ENCODE assay signal across 9 mouse cellular contexts in the genomic region with DNA sequence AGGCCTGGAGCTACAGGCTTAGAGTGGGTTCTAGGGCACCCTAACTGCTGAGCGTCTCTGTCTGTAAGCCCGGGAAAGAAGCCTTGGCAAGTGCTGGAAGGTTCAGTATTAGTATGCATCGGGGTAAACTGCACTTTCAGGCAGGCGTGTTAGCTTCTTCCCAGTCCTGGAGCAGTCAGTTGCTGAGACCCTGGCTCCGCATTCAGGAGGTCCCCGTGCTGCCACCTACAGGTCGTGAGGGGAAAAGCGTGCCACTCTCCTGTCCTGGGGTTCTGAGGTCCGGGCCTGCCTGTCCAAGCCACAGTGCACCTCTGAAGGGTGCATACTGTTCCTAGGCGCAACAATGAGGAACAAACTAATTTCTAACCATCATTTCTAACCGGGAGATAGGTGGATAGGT. TPM values are rescaled to one million over a fixed set of nuclear protein-coding genes. Genes with fewer than 3 reads are reported as not detected.
DNase-seq lines count a peak whose midpoint lies in the region; ATAC-seq and TF ChIP-seq lines count a peak whose summit lies in the region.
"Had no signal": no experiment of that assay in that cellular context is flagged by ENCODE, and none has a peak within 500 bp of the region (broad histone marks: within the 10 kb centered on the region; RNA-seq: fewer than 3 reads in every experiment).

No protein-coding gene starts in this region.

- no peaks in the 10 kb centered on the region for H3K79me3 ChIP-seq in C2C12 (ENCODE audit: low read depth)

- no peak overlapping the region for H3ac ChIP-seq in C2C12 (ENCODE audit: control insufficient read depth, insufficient read length, low read depth)

- WGBS in forebrain, embryonic 10.5 days, result 8% methylated on average over 11 of the region's 11 CpGs
- WGBS in heart, postnatal 0 days, result 7% methylated on average over 11 of the region's 11 CpGs
- 7% methylated on average over 11 of the region's 11 CpGs for WGBS in lung, adult 2 months

- no peaks in the 10 kb centered on the region for H3K79me2 ChIP-seq in C2C12 (ENCODE audit: control insufficient read depth, insufficient read depth)

- H3K36me3 ChIP-seq in C2C12 (ENCODE audit: control insufficient read depth, insufficient read depth), result no peaks in the 10 kb centered on the region
- H3K36me3 ChIP-seq in forebrain, embryonic 10.5 days (replicated peaks), result no peaks in the 10 kb centered on the region
- no peaks in the 10 kb centered on the region for H3K36me3 ChIP-seq in heart, postnatal 0 days (replicated peaks; ENCODE audit: control insufficient read depth, insufficient read depth, low read length)
- H3K36me3 ChIP-seq: embryonic facial prominence, embryonic 13.5 days had no signal

- TF ChIP-seq EP300 in heart, postnatal 0 days (IDR thresholded peaks at IDR 0.05; ENCODE audit: low read depth), result no peak

- H3K9me3 ChIP-seq in forebrain, embryonic 10.5 days, result no peaks in the 10 kb centered on the region
- no peaks in the 10 kb centered on the region for H3K9me3 ChIP-seq in heart, postnatal 0 days (replicated peaks; ENCODE audit: control insufficient read depth, low read length)
- H3K9me3 ChIP-seq: embryonic facial prominence, embryonic 13.5 days had no signal

- peak; percentile 70 for DNase-seq in forebrain, embryonic 10.5 days (ENCODE audit: extremely low spot score, low spot score)
- DNase-seq in heart, postnatal 0 days (ENCODE audit: low spot score), result peak; percentile 85
- DNase-seq in kidney, postnatal 36 days, result peak; percentile 77 to 86
- DNase-seq in lung, adult 2 months, result peak; percentile 54
- DNase-seq in testis, postnatal 10 days (ENCODE audit: low spot score), result peak; percentile 86

- TF ChIP-seq POLR2A in bone marrow macrophage, adult 2 months (IDR thresholded peaks at IDR 0.05; ENCODE audit: borderline replicate concordance, low read depth, low read length), result no peak
- no peak for TF ChIP-seq POLR2A in lung, adult 2 months (IDR thresholded peaks at IDR 0.05; ENCODE audit: borderline replicate concordance, extremely low read depth, low read depth, low read length)

- no peaks in the 10 kb centered on the region for H3K27me3 ChIP-seq in C2C12 (ENCODE audit: control insufficient read depth, insufficient read depth, insufficient read length)
- H3K27me3 ChIP-seq in forebrain, embryonic 10.5 days (ENCODE audit: poor library complexity, severe bottlenecking), result peaks cover 37% of the 10 kb centered on the region; the same call in 1 of the 2 replicates
- H3K27me3 ChIP-seq in heart, postnatal 0 days (ENCODE audit: control insufficient read depth, insufficient read depth, low read length), result no peaks in the 10 kb centered on the region

- no peak overlapping the region for H3K4me3 ChIP-seq in C2C12 (ENCODE audit: insufficient read depth, poor library complexity, severe bottlenecking)
- H3K4me3 ChIP-seq in bone marrow macrophage, adult 2 months (ENCODE audit: insufficient read depth, low read length), result no peak overlapping the region
- H3K4me3 ChIP-seq in forebrain, embryonic 10.5 days, result no peak overlapping the region
- no peak overlapping the region for H3K4me3 ChIP-seq in heart, postnatal 0 days (ENCODE audit: low read depth, low read length)
- no peak overlapping the region for H3K4me3 ChIP-seq in lung, adult 2 months (replicated peaks; ENCODE audit: extremely low read depth, low read depth, low read length)
- H3K4me3 ChIP-seq: embryonic facial prominence, embryonic 13.5 days had no signal

- no peak overlapping the region for H3K27ac ChIP-seq in bone marrow macrophage, adult 2 months (ENCODE audit: insufficient read depth, low read depth, low read length)
- H3K27ac ChIP-seq in forebrain, embryonic 10.5 days, result no peak overlapping the region
- H3K27ac ChIP-seq in heart, postnatal 0 days (ENCODE audit: low read depth), result no peak overlapping the region
- H3K27ac ChIP-seq: embryonic facial prominence, embryonic 13.5 days had no signal

- TF ChIP-seq CTCF in C2C12 (IDR thresholded peaks at IDR 0.05; ENCODE audit: control insufficient read depth, insufficient read depth, insufficient read length), result peak; percentile 90
- peak; percentile 68; the same call in 1 of the 2 replicates for TF ChIP-seq CTCF in bone marrow macrophage, adult 2 months (IDR thresholded peaks at IDR 0.05; ENCODE audit: low read depth, low read length)
- TF ChIP-seq CTCF in heart, postnatal 0 days (IDR thresholded peaks at IDR 0.05; ENCODE audit: low read depth), result peak; percentile 93
- peak; percentile 85 for TF ChIP-seq CTCF in lung, adult 2 months (IDR thresholded peaks at IDR 0.05; ENCODE audit: insufficient read depth, low read length)

- ATAC-seq in heart, postnatal 0 days (ENCODE audit: insufficient read depth, low read depth), result peak; percentile 71
- peak; percentile 33; the same call in 1 of the 2 replicates for ATAC-seq in neutrophil, adult 5-6 weeks (ENCODE audit: extremely low read depth, insufficient number of reproducible peaks, low FRiP score, poor library complexity, severe bottlenecking)

- H3K4me2 ChIP-seq in heart, postnatal 0 days (ENCODE audit: low read depth, low read length), result no peak overlapping the region
- H3K4me2 ChIP-seq: embryonic facial prominence, embryonic 13.5 days had no signal

- H3K4me1 ChIP-seq in bone marrow macrophage, adult 2 months (ENCODE audit: control insufficient read depth, insufficient read depth, low read length), result no peaks in the 10 kb centered on the region
- H3K4me1 ChIP-seq in forebrain, embryonic 10.5 days, result 0 out of 2 replicates have a peak, but pooled peaks cover under 1% of the 10 kb centered on the region
- no peaks in the 10 kb centered on the region for H3K4me1 ChIP-seq in heart, postnatal 0 days (ENCODE audit: control insufficient read depth, insufficient read depth)
- no peaks in the 10 kb centered on the region for H3K4me1 ChIP-seq in lung, adult 2 months (ENCODE audit: control insufficient read depth, insufficient read depth, low read length)

- no peak overlapping the region for H3K9ac ChIP-seq in heart, postnatal 0 days (replicated peaks; ENCODE audit: low read depth, low read length)
- H3K9ac ChIP-seq: embryonic facial prominence, embryonic 13.5 days had no signal

TF ChIP-seq in C2C12, 6 proteins besides CTCF, POLR2A, EP300 and RAD21:
- no peak for TF ChIP-seq MAX (IDR thresholded peaks at IDR 0.05)
- TF ChIP-seq MYOD1 (IDR thresholded peaks at IDR 0.05; ENCODE audit: control insufficient read depth, insufficient read length, low read depth), result no peak
- TF ChIP-seq FOSL1 (IDR thresholded peaks at IDR 0.05; ENCODE audit: insufficient read depth, low read length, poor library complexity, severe bottlenecking), result no peak
- TF ChIP-seq MYOG (IDR thresholded peaks at IDR 0.05; ENCODE audit: control insufficient read depth, extremely low read depth, insufficient read length), result no peak
- TF ChIP-seq CEBPB (IDR thresholded peaks at IDR 0.05; ENCODE audit: low read depth), result no peak
- no peak for TF ChIP-seq USF1 (IDR thresholded peaks at IDR 0.05; ENCODE audit: low read depth)

RNA-seq across cellular contexts. Expression of a gene that starts 10.6 kb away (rescaled TPM):
- polyA plus RNA-seq in C2C12 (2012; fragmentation: generic; extraction: Trizol), result 1.2 TPM
- not detected in 2 replicates for polyA plus RNA-seq in bone marrow macrophage, adult 2 months (2012; ENCODE audit: insufficient read depth, insufficient read length, missing spikeins)
- polyA plus RNA-seq in forebrain, embryonic 10.5 days (2016; fragmentation: Nextera tagmentation; extraction: Ambion mirVana), result 4.1 and 5.1 TPM in 2 replicates
- 3.4 and 4.5 TPM in 2 replicates for total RNA-seq in heart, postnatal 0 days (2014; rRNA removed; ENCODE audit: low replicate concordance)
- polyA plus RNA-seq in heart, postnatal 0 days (2015; fragmentation: Nextera tagmentation; extraction: Ambion mirVana), result 3.7 and 3.9 TPM in 2 replicates
- polyA plus RNA-seq in lung, adult 2 months (2012; rRNA removed), result 8.5 and 12.0 TPM in 2 replicates
- not detected in 2 replicates for total RNA-seq in neutrophil, adult 5-6 weeks (2017)
